Mouse (Mus musculus): ENCODE measurements around the gene Ppp1r12a. TPM values are rescaled to one million over a fixed set of nuclear protein-coding genes. Genes with fewer than 3 reads are reported as not detected.
"Not testable (repeated sequence)": the region's sequence is repeated elsewhere in the genome, so short reads cannot be mapped to it uniquely, and the experiment has no call there.

Gene Ppp1r12a
- polyA plus RNA-seq, 1 experiment = 18.1 TPM

DNA sequence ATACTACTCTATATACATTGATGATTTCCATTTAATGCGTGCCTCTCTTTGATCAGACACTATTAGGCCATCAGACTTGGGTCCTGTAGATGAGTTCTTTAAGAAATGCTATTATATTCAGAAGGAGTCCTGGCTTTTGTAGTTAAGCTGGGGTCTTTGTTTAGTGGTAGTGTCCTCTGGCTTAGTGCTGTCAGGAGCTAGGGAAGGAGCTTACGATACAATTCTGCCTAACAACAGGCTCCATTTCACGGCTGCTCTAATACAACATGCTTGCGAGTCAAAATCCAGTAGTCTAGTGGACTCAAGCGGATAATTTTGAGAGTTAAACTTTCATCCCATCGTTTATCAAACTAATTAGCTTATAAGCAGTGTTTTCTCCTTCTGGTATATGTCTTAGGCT lies 114.7 kb downstream of the Ppp1r12a start:
- H3K4me1 ChIP-seq (ENCODE audit: control insufficient read depth, insufficient read depth, low read length) = no peaks in the 10 kb centered on the region
- DNase-seq = no peak
- no peak for TF ChIP-seq POLR2A (IDR thresholded peaks at IDR 0.05; ENCODE audit: low read depth, low read length)
- TF ChIP-seq CTCF (conservative IDR thresholded peaks at IDR 0.05; ENCODE audit: insufficient read depth, insufficient read length, low read depth, low read length) = no peak
- no peak overlapping the region for H3K27ac ChIP-seq (ENCODE audit: insufficient read depth, low read depth, low read length)
- H3K36me3 ChIP-seq (ENCODE audit: control insufficient read depth, insufficient read depth, low read length) = peaks cover 11% of the 10 kb centered on the region
- no peak overlapping the region for H3K4me3 ChIP-seq (ENCODE audit: insufficient read depth, low read depth, low read length)
- no peaks in the 10 kb centered on the region for H3K27me3 ChIP-seq (replicated peaks; ENCODE audit: control insufficient read depth, insufficient read depth, low read length)
- 81% methylated on average over 6 of the region's 6 CpGs for WGBS

DNA sequence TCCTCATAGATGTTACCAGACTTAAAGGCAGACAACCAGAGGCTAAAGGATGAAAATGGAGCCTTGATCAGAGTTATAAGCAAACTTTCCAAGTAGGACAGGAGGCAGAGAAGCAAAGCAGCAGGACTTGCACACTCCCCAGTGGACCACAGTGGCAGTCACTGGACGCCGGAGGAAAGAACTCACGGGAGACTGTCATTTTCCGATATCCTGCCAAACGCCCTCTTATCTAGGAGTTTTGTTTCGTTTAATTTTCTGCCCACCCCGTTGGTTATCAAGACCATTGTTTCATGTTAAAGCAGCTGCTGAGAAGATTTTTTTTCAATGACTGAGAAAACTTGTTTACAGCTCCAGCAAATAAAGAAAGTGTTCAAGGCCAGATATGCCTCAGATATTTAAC lies 115.2 kb downstream of the Ppp1r12a start:
- H3K27me3 ChIP-seq (replicated peaks; ENCODE audit: control insufficient read depth, insufficient read depth, low read length) = no peaks in the 10 kb centered on the region
- H3K36me3 ChIP-seq (ENCODE audit: control insufficient read depth, insufficient read depth, low read length) = peaks cover 9% of the 10 kb centered on the region
- no peak for DNase-seq
- WGBS = 71% methylated on average over 7 of the region's 7 CpGs
- no peak overlapping the region for H3K27ac ChIP-seq (ENCODE audit: insufficient read depth, low read depth, low read length)
- H3K4me3 ChIP-seq (ENCODE audit: insufficient read depth, low read depth, low read length) = no peak overlapping the region
- TF ChIP-seq CTCF (conservative IDR thresholded peaks at IDR 0.05; ENCODE audit: insufficient read depth, insufficient read length, low read depth, low read length) = no peak
- TF ChIP-seq POLR2A (IDR thresholded peaks at IDR 0.05; ENCODE audit: low read depth, low read length) = no peak
- H3K4me1 ChIP-seq (ENCODE audit: control insufficient read depth, insufficient read depth, low read length) = no peaks in the 10 kb centered on the region

GRCm38 (mm10) chr10:108281099-108281498 lies 119.1 kb downstream of the Ppp1r12a start:
- 88% methylated on average over 5 of the region's 5 CpGs for WGBS
- H3K27me3 ChIP-seq (replicated peaks; ENCODE audit: control insufficient read depth, insufficient read depth, low read length); DNase-seq; H3K4me3 ChIP-seq (ENCODE audit: insufficient read depth, low read depth, low read length); H3K4me1 ChIP-seq (ENCODE audit: control insufficient read depth, insufficient read depth, low read length); H3K27ac ChIP-seq (ENCODE audit: insufficient read depth, low read depth, low read length); H3K36me3 ChIP-seq (ENCODE audit: control insufficient read depth, insufficient read depth, low read length): not testable (repeated sequence)

GRCm38 (mm10) chr10:108282351-108282750 lies 120.4 kb downstream of the Ppp1r12a start:
- no peak for TF ChIP-seq CTCF (conservative IDR thresholded peaks at IDR 0.05; ENCODE audit: insufficient read depth, insufficient read length, low read depth, low read length)
- no peak for TF ChIP-seq POLR2A (IDR thresholded peaks at IDR 0.05; ENCODE audit: low read depth, low read length)
- peaks cover 6% of the 10 kb centered on the region for H3K36me3 ChIP-seq (ENCODE audit: control insufficient read depth, insufficient read depth, low read length)
- H3K27ac ChIP-seq (ENCODE audit: insufficient read depth, low read depth, low read length) = no peak overlapping the region
- no peaks in the 10 kb centered on the region for H3K27me3 ChIP-seq (replicated peaks; ENCODE audit: control insufficient read depth, insufficient read depth, low read length)
- whole genome bisulfite sequencing = 98% methylated on average over 6 of the region's 6 CpGs
- no peak overlapping the region for H3K4me3 ChIP-seq (ENCODE audit: insufficient read depth, low read depth, low read length)
- no peaks in the 10 kb centered on the region for H3K4me1 ChIP-seq (ENCODE audit: control insufficient read depth, insufficient read depth, low read length)
- no peak for DNase-seq

GRCm38 (mm10) chr10:108283418-108283817 lies 121.4 kb downstream of the Ppp1r12a start:
- no peak overlapping the region for H3K4me3 ChIP-seq (ENCODE audit: insufficient read depth, low read depth, low read length)
- DNase-seq = no peak
- WGBS = 95% methylated on average over 2 of the region's 2 CpGs
- no peaks in the 10 kb centered on the region for H3K27me3 ChIP-seq (replicated peaks; ENCODE audit: control insufficient read depth, insufficient read depth, low read length)
- no peak for TF ChIP-seq CTCF (conservative IDR thresholded peaks at IDR 0.05; ENCODE audit: insufficient read depth, insufficient read length, low read depth, low read length)
- TF ChIP-seq POLR2A (IDR thresholded peaks at IDR 0.05; ENCODE audit: low read depth, low read length) = no peak
- H3K4me1 ChIP-seq (ENCODE audit: control insufficient read depth, insufficient read depth, low read length) = no peaks in the 10 kb centered on the region
- H3K36me3 ChIP-seq (ENCODE audit: control insufficient read depth, insufficient read depth, low read length) = peaks cover 4% of the 10 kb centered on the region
- no peak overlapping the region for H3K27ac ChIP-seq (ENCODE audit: insufficient read depth, low read depth, low read length)

GRCm38 (mm10) chr10:108283837-108284236 lies 121.8 kb downstream of the Ppp1r12a start:
- DNase-seq = no peak
- Histone ChIP-seq H3K27ac (ENCODE audit: insufficient read depth, low read depth, low read length) (no peak overlapping the region), H3K27me3 (replicated peaks; ENCODE audit: control insufficient read depth, insufficient read depth, low read length) (no peaks in the 10 kb centered on the region), H3K36me3 (ENCODE audit: control insufficient read depth, insufficient read depth, low read length) (peaks cover 4% of the 10 kb centered on the region), H3K4me1 (ENCODE audit: control insufficient read depth, insufficient read depth, low read length) (no peaks in the 10 kb centered on the region), H3K4me3 (ENCODE audit: insufficient read depth, low read depth, low read length) (no peak overlapping the region)
- TF ChIP-seq CTCF (conservative IDR thresholded peaks at IDR 0.05; ENCODE audit: insufficient read depth, insufficient read length, low read depth, low read length) (no peak), POLR2A (IDR thresholded peaks at IDR 0.05; ENCODE audit: low read depth, low read length) (no peak)
- 92% methylated on average over 4 of the region's 4 CpGs for WGBS

DNA sequence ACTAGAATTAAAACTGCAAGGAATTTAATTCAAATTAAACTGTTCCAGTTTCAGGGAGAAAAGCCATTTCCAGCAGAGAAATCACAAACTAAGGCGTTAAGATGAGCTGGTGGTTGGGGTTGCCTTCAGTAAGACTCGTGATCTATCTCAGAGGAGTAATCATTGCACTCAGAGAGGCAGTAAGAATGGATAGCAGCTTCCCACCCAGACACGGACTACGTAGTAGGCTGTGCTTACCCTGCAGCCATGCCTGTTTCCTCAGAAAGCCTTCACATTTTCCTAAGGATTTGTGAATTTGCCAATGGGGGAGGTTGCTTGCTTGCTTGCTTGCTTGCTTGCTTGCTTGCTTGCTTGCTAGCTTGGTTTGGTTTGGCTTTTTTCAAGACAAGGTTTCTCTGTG lies 122.5 kb downstream of the Ppp1r12a start:
- TF ChIP-seq CTCF (conservative IDR thresholded peaks at IDR 0.05; ENCODE audit: insufficient read depth, insufficient read length, low read depth, low read length) (no peak), POLR2A (IDR thresholded peaks at IDR 0.05; ENCODE audit: low read depth, low read length) (no peak)
- Histone ChIP-seq H3K27me3 (replicated peaks; ENCODE audit: control insufficient read depth, insufficient read depth, low read length) (no peaks in the 10 kb centered on the region), H3K4me1 (ENCODE audit: control insufficient read depth, insufficient read depth, low read length) (no peaks in the 10 kb centered on the region), H3K4me3 (ENCODE audit: insufficient read depth, low read depth, low read length) (no peak overlapping the region), H3K27ac (ENCODE audit: insufficient read depth, low read depth, low read length) (no peak overlapping the region), H3K36me3 (ENCODE audit: control insufficient read depth, insufficient read depth, low read length) (peaks cover 4% of the 10 kb centered on the region)
- 91% methylated on average over 4 of the region's 4 CpGs for WGBS
- DNase-seq = no peak

DNA sequence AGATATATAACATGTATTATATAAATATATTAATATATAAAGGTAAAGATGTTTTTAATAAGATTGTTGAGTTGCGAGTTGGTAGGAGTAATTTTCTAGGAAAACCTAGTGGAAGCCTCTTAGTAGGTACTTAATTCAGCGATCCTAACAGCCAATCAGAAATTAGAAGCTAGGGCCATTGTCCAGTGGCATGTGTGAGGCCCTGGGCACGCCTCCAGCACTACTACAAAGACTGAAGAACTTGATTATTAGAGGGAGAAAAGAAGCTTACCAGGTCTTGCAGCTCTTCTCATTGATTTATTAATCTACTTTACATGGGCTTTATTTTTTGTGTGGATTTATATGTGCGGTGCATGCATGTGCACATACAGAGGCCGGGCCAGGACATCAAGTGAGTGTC lies 123.0 kb downstream of the Ppp1r12a start:
- TF ChIP-seq CTCF (conservative IDR thresholded peaks at IDR 0.05; ENCODE audit: insufficient read depth, insufficient read length, low read depth, low read length) (no peak), POLR2A (IDR thresholded peaks at IDR 0.05; ENCODE audit: low read depth, low read length) (no peak)
- Histone ChIP-seq H3K27me3 (replicated peaks; ENCODE audit: control insufficient read depth, insufficient read depth, low read length) (no peaks in the 10 kb centered on the region), H3K36me3 (ENCODE audit: control insufficient read depth, insufficient read depth, low read length) (peaks cover 3% of the 10 kb centered on the region), H3K27ac (ENCODE audit: insufficient read depth, low read depth, low read length) (no peak overlapping the region), H3K4me1 (ENCODE audit: control insufficient read depth, insufficient read depth, low read length) (no peaks in the 10 kb centered on the region), H3K4me3 (ENCODE audit: insufficient read depth, low read depth, low read length) (no peak overlapping the region)
- WGBS = 93% methylated on average over 5 of the region's 5 CpGs
- no peak for DNase-seq

Data from kidney, adult 2 months (tissue).